Mouse (Mus musculus) stomach, embryonic 14.5 days (tissue): ENCODE results near the gene Gabarap. TPM values are rescaled to one million over a fixed set of nuclear protein-coding genes. Genes with fewer than 3 reads are reported as not detected.

Source experiments
- ATAC-seq: fragments of 200-750 bp; cut with Nextera tagmentation; 2 replicates; pipeline ENCODE4 v1.8.0; 2017; ENCODE audit warnings: low read depth, moderate TSS enrichment; ENCODE audit not compliant: insufficient number of reproducible peaks, insufficient read depth, low FRiP score
- H3K27ac ChIP-seq: fragments of 300-500 bp; sonication (generic); 2 replicates; pipeline ENCODE4 v1.5.1; 2014; ENCODE audit warnings: mild to moderate bottlenecking, low read length, moderate library complexity, mixed read lengths
- H3K27me3 ChIP-seq: fragments of 300-500 bp; sonication (generic); 2 replicates; pipeline ENCODE4 v1.6.1; 2014; ENCODE audit warnings: low read length, control low read depth, mixed read lengths; ENCODE audit not compliant: control insufficient read depth, insufficient read depth
- H3K36me3 ChIP-seq: fragments of 300-500 bp; sonication (generic); 2 replicates; pipeline ENCODE4 v1.6.1; 2014; ENCODE audit warnings: mild to moderate bottlenecking, control low read depth, low read length, moderate library complexity, mixed read lengths; ENCODE audit not compliant: control insufficient read depth, insufficient read depth
- H3K4me1 ChIP-seq: fragments of 300-500 bp; sonication (generic); 2 replicates; pipeline ENCODE4 v1.6.1; 2014; ENCODE audit warnings: low read length, control low read depth, mixed read lengths; ENCODE audit not compliant: control insufficient read depth, insufficient read depth
- H3K4me2 ChIP-seq: fragments of 300-500 bp; sonication (generic); replicated peaks from 2 replicates; pipeline ENCODE4 v1.6.1; 2014; ENCODE audit warnings: low read depth, low read length, control low read depth
- H3K4me3 ChIP-seq: fragments of 300-500 bp; sonication (generic); 2 replicates; pipeline ENCODE4 v1.5.1; 2014; ENCODE audit warnings: low read depth, low read length, control low read depth
- H3K9ac ChIP-seq: fragments of 300-500 bp; sonication (generic); replicated peaks from 2 replicates; pipeline ENCODE4 v1.6.1; 2014; ENCODE audit warnings: low read depth, mild to moderate bottlenecking, control low read depth, low read length, moderate library complexity, mixed read lengths
- H3K9me3 ChIP-seq: fragments of 300-500 bp; sonication (generic); 2 replicates; pipeline ENCODE4 v1.6.1; 2016; ENCODE audit warnings: low read depth, low read length, control low read depth; ENCODE audit not compliant: control insufficient read depth
- WGBS: fragments of 180-500 bp; shearing (Covaris S2); extraction: QIAGEN DNeasy Blood & Tissue Kit; methylation state at CpG from one replicate; pipeline ENCODE4 v1.1.7; 2014; 5-methylcytosine and 5-hydroxymethylcytosine counted together
- microRNA counts: library from miRNA; unstranded; fragments of <30 nt; microRNA quantifications from one replicate; lab custom pipeline; 2016
- microRNA-seq: library from miRNA; unstranded; fragments of <30 nt; microRNA quantifications from one replicate; pipeline ENCODE4, GENCODE M21; 2016
- polyA plus RNA-seq: library from polyadenylated mRNA; unstranded; fragments of >200 nt; fragmentation: Nextera tagmentation; extraction: Ambion mirVana; gene quantifications from 2 replicates; pipeline ENCODE4 v1.2.1, GENCODE M21; 2014

The Gabarap gene
- polyA plus RNA-seq, 1 experiment from 2014 or later = 523 TPM

DNA sequence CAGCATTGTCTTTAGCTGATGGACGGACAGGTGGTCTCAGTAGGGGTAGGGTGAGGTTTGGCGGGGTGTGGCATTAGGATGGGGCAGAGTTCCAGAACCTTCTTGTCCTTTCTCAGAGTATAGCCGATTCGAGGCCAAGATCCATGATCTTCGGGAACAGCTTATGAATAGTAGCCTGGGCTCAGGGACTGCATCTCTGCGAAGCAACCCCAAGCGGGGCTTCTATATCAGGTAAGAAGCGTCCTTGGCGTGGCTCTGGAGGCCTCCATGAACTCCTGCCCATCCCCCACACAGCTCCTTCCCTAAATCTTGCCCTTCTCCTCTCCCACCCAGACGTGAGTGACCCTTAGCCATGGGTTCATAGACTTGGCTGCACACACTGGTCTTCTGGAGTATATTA lies 48.7 kb downstream of the Gabarap start:
- no peak overlapping the region for H3K4me2 ChIP-seq
- no peaks in the 10 kb centered on the region for H3K27me3 ChIP-seq
- no peak overlapping the region for H3K27ac ChIP-seq
- no peak overlapping the region for H3K4me3 ChIP-seq
- H3K9me3 ChIP-seq = no peaks in the 10 kb centered on the region
- WGBS = 90% methylated on average over 10 of the region's 10 CpGs
- ATAC-seq = no peak
- H3K9ac ChIP-seq = no peak overlapping the region
- H3K4me1 ChIP-seq = no peaks in the 10 kb centered on the region
- H3K36me3 ChIP-seq = peaks cover 23% of the 10 kb centered on the region

DNA sequence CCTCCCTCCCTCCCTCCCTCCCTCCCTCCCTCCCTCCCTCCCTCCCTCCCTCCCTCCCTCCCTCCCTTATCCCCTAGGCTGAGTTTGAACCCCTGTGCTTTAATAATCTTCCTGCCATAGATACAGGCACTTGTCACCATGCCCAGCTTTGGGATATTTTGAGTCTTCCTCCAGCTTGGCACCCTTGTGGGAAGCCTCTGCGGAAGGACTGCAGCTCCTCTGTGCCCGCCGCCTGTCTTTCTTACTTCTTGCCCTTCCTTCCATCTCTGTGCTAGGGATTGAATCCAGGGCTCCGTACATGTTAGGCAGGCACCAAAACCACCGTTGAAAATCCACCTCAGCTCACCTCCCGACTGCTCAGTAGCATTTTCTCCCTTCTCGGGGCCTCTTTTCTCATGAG lies 49.2 kb downstream of the Gabarap start:
- Histone ChIP-seq H3K27me3 (no peaks in the 10 kb centered on the region), H3K4me3 (no peak overlapping the region), H3K4me1 (no peaks in the 10 kb centered on the region), H3K4me2 (no peak overlapping the region), H3K36me3 (peaks cover 23% of the 10 kb centered on the region), H3K9ac (no peak overlapping the region), H3K9me3 (no peaks in the 10 kb centered on the region), H3K27ac (no peak overlapping the region)
- no peak for ATAC-seq
- WGBS = 87% methylated on average over 7 of the region's 7 CpGs

DNA sequence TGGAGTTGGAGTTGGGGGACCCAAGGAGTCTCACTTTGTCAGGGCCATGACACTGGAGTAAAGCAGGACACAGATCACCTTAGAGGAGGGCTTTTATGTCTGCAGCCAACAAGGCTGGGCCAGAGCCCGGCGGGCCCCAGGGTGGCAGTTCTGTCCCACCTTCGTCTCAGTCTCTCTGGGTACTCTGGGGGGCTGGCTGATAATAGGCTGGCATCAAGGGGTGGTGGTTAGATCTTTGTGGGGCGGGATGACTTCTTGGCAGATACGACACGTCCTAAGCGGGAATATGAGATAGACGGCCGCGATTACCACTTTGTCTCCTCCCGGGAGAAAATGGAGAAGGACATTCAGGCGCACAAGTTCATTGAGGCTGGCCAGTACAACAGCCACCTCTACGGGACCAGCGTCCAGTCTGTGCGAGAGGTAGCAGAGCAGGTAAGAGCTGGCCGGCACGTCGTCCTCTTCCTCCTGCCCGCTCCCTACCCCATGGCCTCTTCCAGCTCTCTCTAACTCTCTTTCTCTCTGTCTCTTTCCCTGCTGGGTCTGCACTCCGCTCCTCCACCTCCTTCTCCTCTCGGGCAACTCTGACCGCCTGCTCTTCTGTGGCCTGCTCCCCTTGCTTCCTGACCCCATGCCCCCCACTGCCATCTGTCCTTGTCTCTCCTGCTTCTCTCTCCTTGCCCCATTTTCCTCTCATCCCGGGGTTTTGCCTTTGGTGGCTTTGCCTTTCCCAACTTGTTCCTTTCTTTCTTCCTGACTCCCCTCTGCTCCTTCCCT lies 51.6 kb downstream of the Gabarap start:
- Histone ChIP-seq H3K36me3 (peaks cover 23% of the 10 kb centered on the region), H3K4me3 (no peak overlapping the region), H3K27ac (no peak overlapping the region), H3K9me3 (no peaks in the 10 kb centered on the region), H3K4me2 (no peak overlapping the region), H3K9ac (no peak overlapping the region), H3K27me3 (no peaks in the 10 kb centered on the region), H3K4me1 (no peaks in the 10 kb centered on the region)
- ATAC-seq = no peak
- WGBS = 84% methylated on average over 23 of the region's 23 CpGs

DNA sequence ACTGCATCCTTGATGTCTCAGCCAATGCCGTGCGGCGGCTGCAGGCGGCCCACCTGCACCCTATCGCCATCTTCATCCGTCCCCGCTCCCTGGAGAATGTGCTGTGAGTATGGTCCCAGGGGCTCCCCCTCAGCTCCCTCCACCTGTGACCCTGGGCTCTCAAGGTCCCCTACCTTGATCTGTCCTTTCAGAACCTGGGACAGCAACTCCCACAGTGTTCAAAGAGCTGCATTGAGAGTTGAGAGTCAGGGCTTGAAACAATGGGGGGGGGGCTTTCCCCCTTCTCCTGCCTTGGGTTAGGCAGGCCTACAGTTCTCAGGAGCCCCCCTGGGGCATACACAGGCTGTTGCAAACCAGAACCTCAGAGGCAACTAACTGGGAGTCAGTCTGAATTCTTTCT lies 52.7 kb downstream of the Gabarap start:
- H3K9me3 ChIP-seq = no peaks in the 10 kb centered on the region
- no peak overlapping the region for H3K9ac ChIP-seq
- H3K27me3 ChIP-seq = no peaks in the 10 kb centered on the region
- no peak overlapping the region for H3K4me3 ChIP-seq
- WGBS = 79% methylated on average over 7 of the region's 7 CpGs
- ATAC-seq = no peak
- no peaks in the 10 kb centered on the region for H3K4me1 ChIP-seq
- no peak overlapping the region for H3K27ac ChIP-seq
- peaks cover 23% of the 10 kb centered on the region for H3K36me3 ChIP-seq
- H3K4me2 ChIP-seq = no peak overlapping the region

MicroRNAs within 50 kb of the gene (microRNA counts, 519-probe panel; counts per million panel counts)
- microRNA mmu-miR-324-3p (lab: Ali Mortazavi, UCI) = not detected
- 3,138 counts per million, percentile 57 among the panel's probes with 10 or more counts for microRNA mmu-miR-324-5p (lab: Ali Mortazavi, UCI)

Small RNAs within 50 kb of the gene (microRNA-seq; reads per million reads assigned to microRNA genes)
- not detected for gene Gm44349
- gene Mir324 = 3,724 reads per million, percentile 86 among the genes with 10 or more reads in this experiment

Other genes with a start within 250 kb of the Gabarap start
- 39.3 and 43.6 TPM in 2 replicates for gene Polr2a, start 232.5 kb upstream of the Gabarap start, polyA plus RNA-seq
- not detected in 2 replicates for gene Slc35g3, start 229.2 kb upstream of the Gabarap start, polyA plus RNA-seq
- gene Zbtb4, start 225.2 kb upstream of the Gabarap start, polyA plus RNA-seq = 3.9 and 4.0 TPM in 2 replicates
- 6.7 and 7.5 TPM in 2 replicates for gene Chrnb1, start 195.2 kb upstream of the Gabarap start, polyA plus RNA-seq
- gene Fgf11, start 189.3 kb upstream of the Gabarap start, polyA plus RNA-seq = 2.1 and 3.6 TPM in 2 replicates
- 12.2 and 15.0 TPM in 2 replicates for gene Tmem102, start 185.5 kb upstream of the Gabarap start, polyA plus RNA-seq
- not detected in 2 replicates for gene Gm39566, start 175.8 kb upstream of the Gabarap start, polyA plus RNA-seq
- not detected in 2 replicates for gene Spem2, start 172.7 kb upstream of the Gabarap start, polyA plus RNA-seq
- gene Spem1, start 169.0 kb upstream of the Gabarap start, polyA plus RNA-seq = 0.41 TPM in 1 of 2 replicates, not detected in the other
- 10.6 and 11.9 TPM in 2 replicates for gene Nlgn2, start 153.4 kb upstream of the Gabarap start, polyA plus RNA-seq
- 433 and 495 TPM in 2 replicates for gene Tmem256, start 152.6 kb upstream of the Gabarap start, polyA plus RNA-seq
- 102 and 110 TPM in 2 replicates for gene Plscr3, start 144.8 kb upstream of the Gabarap start, polyA plus RNA-seq
- gene Tnk1, start 132.4 kb upstream of the Gabarap start, polyA plus RNA-seq = 11.1 TPM in 2 replicates
- gene Tmem95, start 113.1 kb upstream of the Gabarap start, polyA plus RNA-seq = not detected in 2 replicates
- 5.0 and 5.3 TPM in 2 replicates for gene Kctd11, start 109.7 kb upstream of the Gabarap start, polyA plus RNA-seq
- gene Acap1, start 95.6 kb upstream of the Gabarap start, polyA plus RNA-seq = 3.5 and 4.0 TPM in 2 replicates
- 8.5 and 10.4 TPM in 2 replicates for gene 2810408A11Rik, start 90.2 kb upstream of the Gabarap start, polyA plus RNA-seq
- 12.6 and 12.7 TPM in 2 replicates for gene Neurl4, start 90.1 kb upstream of the Gabarap start, polyA plus RNA-seq
- 71.3 and 80.0 TPM in 2 replicates for gene Gps2, start 77.3 kb upstream of the Gabarap start, polyA plus RNA-seq
- 1,510 and 1,553 TPM in 2 replicates for gene Eif5a, start 69.2 kb upstream of the Gabarap start, polyA plus RNA-seq
- gene Ybx2, start 55.3 kb upstream of the Gabarap start, polyA plus RNA-seq = 6.6 and 8.9 TPM in 2 replicates
- gene Slc2a4, start 43.0 kb upstream of the Gabarap start, polyA plus RNA-seq = 31.3 and 31.5 TPM in 2 replicates
- gene Cldn7, start 26.4 kb upstream of the Gabarap start, polyA plus RNA-seq = 196 and 205 TPM in 2 replicates
- 27.2 and 29.5 TPM in 2 replicates for gene Ctdnep1, start 10.0 kb upstream of the Gabarap start, polyA plus RNA-seq
- gene Elp5, start 8.6 kb upstream of the Gabarap start, polyA plus RNA-seq = 104 and 111 TPM in 2 replicates
- 40.2 and 47.9 TPM in 2 replicates for gene Phf23, start 4.6 kb downstream of the Gabarap start, polyA plus RNA-seq
- 29.0 and 29.9 TPM in 2 replicates for gene Dvl2, start 9.5 kb downstream of the Gabarap start, polyA plus RNA-seq
- gene Acadvl, start 24.3 kb downstream of the Gabarap start, polyA plus RNA-seq = 61.3 and 62.7 TPM in 2 replicates
- 12.4 and 13.8 TPM in 2 replicates for gene Dlg4, start 25.8 kb downstream of the Gabarap start, polyA plus RNA-seq
- not detected in 2 replicates for gene Asgr1, start 62.9 kb downstream of the Gabarap start, polyA plus RNA-seq
- gene Asgr2, start 101.5 kb downstream of the Gabarap start, polyA plus RNA-seq = 0.54 TPM in 1 of 2 replicates, not detected in the other
- gene Mgl2, start 139.2 kb downstream of the Gabarap start, polyA plus RNA-seq = 0.25 and 0.29 TPM in 2 replicates
- 0.98 and 1.0 TPM in 2 replicates for gene Clec10a, start 165.1 kb downstream of the Gabarap start, polyA plus RNA-seq
- 0.69 and 1.5 TPM in 2 replicates for gene Slc16a11, start 221.6 kb downstream of the Gabarap start, polyA plus RNA-seq
- 5.6 and 8.8 TPM in 2 replicates for gene Slc16a13, start 229.9 kb downstream of the Gabarap start, polyA plus RNA-seq
- 11.3 and 12.0 TPM in 2 replicates for gene Bcl6b, start 238.7 kb downstream of the Gabarap start, polyA plus RNA-seq
- 164 and 167 TPM in 2 replicates for gene 0610010K14Rik, start 246.8 kb downstream of the Gabarap start, polyA plus RNA-seq
- 9.2 and 13.3 TPM in 2 replicates for gene Gm21988, start 248.7 kb downstream of the Gabarap start, polyA plus RNA-seq
- 157 and 164 TPM in 2 replicates for gene Rnasek, start 248.7 kb downstream of the Gabarap start, polyA plus RNA-seq